Mouse (Mus musculus) hematopoietic stem cell, adult 5-6 weeks (primary cell): ENCODE measurements at regions not wholly inside any gene's neighbourhood (a gene's known extent, or its start where the extent isn't known, plus 50 kb on each side); places are given as distances from the start of the nearest gene placed in this dataset.

Experiments
- ATAC-seq, 2 experiments: fragments of 125-278 bp in 1 of 2; replicated peaks in 1 of 2; 2 replicates each; pipeline ENCODE4 v1.8.0; 2016 to 2017; ENCODE audit warnings: inconsistent platforms in 2 of 2, mild to moderate bottlenecking in 2 of 2, moderate number of reproducible peaks in 2 of 2, low read depth in 1 of 2, moderate TSS enrichment in 1 of 2; ENCODE audit not compliant: low FRiP score in 2 of 2, poor library complexity in 2 of 2, severe bottlenecking in 2 of 2, insufficient read depth in 1 of 2, low TSS enrichment in 1 of 2

DNA sequence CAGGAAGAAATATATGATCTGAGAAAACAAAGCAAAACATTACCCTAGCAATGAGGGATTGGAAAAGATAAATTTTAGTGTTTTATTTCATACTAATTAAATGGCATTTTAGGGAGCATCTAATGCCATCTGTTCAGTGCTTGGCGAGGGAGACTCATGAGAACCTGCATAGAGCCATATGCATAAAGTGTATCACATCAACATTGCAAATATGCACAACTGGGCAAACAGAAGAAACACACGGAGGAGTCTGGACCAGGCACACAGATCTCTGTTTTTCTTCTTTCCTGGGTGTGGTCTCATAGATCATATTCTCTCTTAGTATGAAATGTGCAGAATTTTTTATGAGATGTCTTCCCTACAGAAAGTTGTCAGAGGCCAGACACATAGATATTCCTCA is 71.1 kb upstream of the Sphkap start:
- no peak for ATAC-seq
